Mouse (Mus musculus): Measurements from ENCODE around the gene Cep162.

- TF ChIP-seq CTCF (conservative IDR thresholded peaks at IDR 0.05; ENCODE audit: low read length) (no peak), NANOG (IDR thresholded peaks at IDR 0.05; ENCODE audit: borderline replicate concordance, low read length) (no peak), POU5F1 (IDR thresholded peaks at IDR 0.05; ENCODE audit: borderline replicate concordance, low read length) (no peak)
Observed at GRCm38 (mm10) chr9:87145671-87146070, 109.7 kb downstream of the Cep162 start.

Data from E14TG2a.4 (cell line).